Mouse (Mus musculus) heart, embryonic 11.5 days (tissue): ENCODE results near the gene Lcn2. TPM values are rescaled to one million over a fixed set of nuclear protein-coding genes. Genes with fewer than 3 reads are reported as not detected.
A peak's percentile ranks its signal among the peaks of the same experiment; 100 is the strongest.

Source experiments
- ATAC-seq: fragments of 200-750 bp; cut with Nextera tagmentation; replicated peaks from 2 replicates; pipeline ENCODE4 v1.8.0; 2017; ENCODE audit warnings: moderate library complexity; ENCODE audit not compliant: insufficient number of reproducible peaks, low FRiP score, low TSS enrichment
- H3K27ac ChIP-seq: fragments of 300-500 bp; sonication (generic); 2 replicates; pipeline ENCODE4 v1.5.1; 2014; ENCODE audit warnings: mild to moderate bottlenecking, low read depth, low read length
- H3K27me3 ChIP-seq: fragments of 300-500 bp; sonication (generic); 2 replicates; pipeline ENCODE4 v1.6.1; 2014; ENCODE audit warnings: mild to moderate bottlenecking, low read length, mixed read lengths; ENCODE audit not compliant: control insufficient read depth, insufficient read depth
- H3K36me3 ChIP-seq: fragments of 300-500 bp; sonication (generic); 2 replicates; pipeline ENCODE4 v1.6.1; 2014; ENCODE audit warnings: mild to moderate bottlenecking, low read length, moderate library complexity, mixed read lengths; ENCODE audit not compliant: control insufficient read depth, insufficient read depth
- H3K4me1 ChIP-seq: fragments of 300-500 bp; sonication (generic); 2 replicates; pipeline ENCODE4 v1.6.1; 2014; ENCODE audit warnings: low read length; ENCODE audit not compliant: control insufficient read depth, insufficient read depth
- H3K4me2 ChIP-seq: fragments of 300-500 bp; sonication (generic); 2 replicates; pipeline ENCODE4 v1.6.1; 2014; ENCODE audit warnings: mild to moderate bottlenecking, moderate library complexity
- H3K4me3 ChIP-seq: fragments of 300-500 bp; sonication (generic); 2 replicates; pipeline ENCODE4 v1.5.1; 2014; ENCODE audit warnings: low read depth, low read length
- H3K9ac ChIP-seq: fragments of 300-500 bp; sonication (generic); 2 replicates; pipeline ENCODE4 v1.6.1; 2014; ENCODE audit warnings: mild to moderate bottlenecking, low read depth, low read length, moderate library complexity
- H3K9me3 ChIP-seq: fragments of 300-500 bp; sonication (generic); replicated peaks from 2 replicates; pipeline ENCODE4 v1.6.1; 2016; ENCODE audit warnings: low read length; ENCODE audit not compliant: control insufficient read depth
- whole genome bisulfite sequencing: fragments of 180-500 bp; shearing (Covaris S2); extraction: QIAGEN DNeasy Blood & Tissue Kit; methylation state at CpG from one replicate; pipeline ENCODE4 v1.1.7; 2014; ENCODE audit not compliant: insufficient replicate concordance; 5-methylcytosine and 5-hydroxymethylcytosine counted together
- polyA plus RNA-seq: library from polyadenylated mRNA; unstranded; fragments of >200 nt; fragmentation: Nextera tagmentation; extraction: Ambion mirVana; gene quantifications from 2 replicates; pipeline ENCODE4 v1.2.1, GENCODE M21; 2014

Lcn2 gene
- polyA plus RNA-seq, 1 experiment from 2014 or later, result 1.1 TPM

DNA sequence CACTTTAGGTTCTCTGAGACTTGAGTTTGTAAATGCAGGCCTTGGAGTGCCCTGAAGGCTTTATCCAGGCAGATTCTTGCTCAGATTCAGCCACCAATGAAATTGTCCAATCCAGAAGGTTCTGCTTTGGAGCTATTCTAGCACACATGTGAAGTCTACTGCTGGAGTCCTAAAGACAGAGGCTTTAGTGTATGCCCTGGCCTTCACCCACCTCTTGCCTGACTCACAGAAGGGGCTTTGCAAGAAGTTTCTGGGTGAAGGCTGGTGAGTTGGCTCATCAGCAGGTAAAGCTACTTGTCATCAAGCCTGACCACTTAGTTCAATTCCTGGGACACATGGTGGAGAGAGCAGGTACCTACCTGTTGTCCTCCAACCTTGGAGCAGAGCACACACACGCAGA is 38.1 kb upstream of the Lcn2 start:
- Histone ChIP-seq H3K9ac (no peak overlapping the region), H3K27me3 (no peaks in the 10 kb centered on the region), H3K9me3 (no peaks in the 10 kb centered on the region), H3K4me1 (peaks cover 47% of the 10 kb centered on the region), H3K4me3 (no peak overlapping the region), H3K4me2 (no peak overlapping the region), H3K27ac (no peak overlapping the region), H3K36me3 (peaks cover under 1% of the 10 kb centered on the region)
- 80% methylated on average over 1 of the region's 1 CpGs for WGBS
- ATAC-seq, result no peak

GRCm38 (mm10) chr2:32425568-32425967 is 37.5 kb upstream of the Lcn2 start:
- H3K9ac ChIP-seq, result no peak overlapping the region
- H3K27ac ChIP-seq, result no peak overlapping the region
- peaks cover 45% of the 10 kb centered on the region for H3K4me1 ChIP-seq

DNA sequence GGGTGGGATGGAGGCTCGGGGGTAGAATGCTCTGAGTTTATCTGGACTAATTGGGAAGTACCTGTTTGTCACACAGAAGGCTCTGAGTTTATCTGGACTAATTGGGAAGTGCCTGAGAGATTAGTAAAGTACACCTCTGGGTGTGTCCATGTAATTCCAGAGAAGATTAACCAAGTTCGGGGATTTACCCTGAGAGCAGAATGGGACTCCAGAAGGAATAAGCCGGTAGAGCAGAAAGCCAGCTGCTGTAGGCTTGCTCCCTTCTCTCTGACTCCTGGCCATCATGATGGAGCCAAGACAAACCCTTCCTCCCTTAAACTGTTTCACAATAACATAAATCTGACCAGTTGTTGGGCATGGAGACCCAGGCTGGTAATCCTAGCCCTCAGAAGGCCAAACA is 36.7 kb upstream of the Lcn2 start:
- Histone ChIP-seq H3K27ac (peak overlapping the region; percentile 89), H3K4me1 (peaks cover 41% of the 10 kb centered on the region), H3K36me3 (peaks cover 10% of the 10 kb centered on the region), H3K9ac (0 out of 2 replicates have a peak overlapping the region, but pooled peaks have one; percentile 36), H3K4me2 (no peak overlapping the region), H3K4me3 (no peak overlapping the region), H3K27me3 (no peaks in the 10 kb centered on the region), H3K9me3 (no peaks in the 10 kb centered on the region)
- 42% methylated on average over 3 of the region's 3 CpGs for WGBS
- ATAC-seq, result no peak

More at GRCm38 (mm10) chr2:32425568-32425967, 37.5 kb upstream of the Lcn2 start:
- peaks cover 6% of the 10 kb centered on the region for H3K36me3 ChIP-seq
- no peaks in the 10 kb centered on the region for H3K9me3 ChIP-seq
- H3K4me3 ChIP-seq, result no peak overlapping the region
- H3K4me2 ChIP-seq, result no peak overlapping the region
- no peaks in the 10 kb centered on the region for H3K27me3 ChIP-seq
- no peak for ATAC-seq
- 56% methylated on average over 5 of the region's 5 CpGs for WGBS

- under 1% methylated on average over 14 of the region's 14 CpGs for WGBS
- Histone ChIP-seq H3K9ac (peak overlapping the region; percentile 54; the same call in 1 of the 2 replicates), H3K4me3 (peak overlapping the region; percentile 44), H3K4me1 (peaks cover 35% of the 10 kb centered on the region), H3K36me3 (peaks cover 10% of the 10 kb centered on the region), H3K4me2 (peak overlapping the region; percentile 81), H3K27me3 (no peaks in the 10 kb centered on the region), H3K9me3 (no peaks in the 10 kb centered on the region), H3K27ac (peak overlapping the region; percentile 89)
- peak; percentile 85 for ATAC-seq
Measured at GRCm38 (mm10) chr2:32423481-32424331, 35.7 kb upstream of the Lcn2 start.

DNA sequence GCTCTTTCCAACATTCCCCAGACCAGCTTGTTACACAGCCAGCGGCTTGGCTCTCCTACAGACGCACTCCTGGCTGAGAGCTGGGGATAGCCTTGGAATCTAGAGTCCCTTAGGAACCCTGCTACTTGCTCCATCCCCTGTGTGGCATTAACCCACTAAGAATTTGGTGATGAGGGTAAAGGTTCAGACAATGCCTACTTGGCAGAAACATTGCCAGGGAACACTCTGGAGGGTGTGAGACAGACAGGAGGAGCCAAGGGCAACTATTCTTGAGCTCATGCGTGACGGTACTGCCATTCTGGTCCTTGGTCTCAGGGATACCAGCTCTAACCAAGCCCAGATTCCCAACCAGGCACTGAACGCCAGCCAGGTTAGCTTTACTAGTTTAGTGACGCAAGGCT is 33.8 kb upstream of the Lcn2 start:
- Histone ChIP-seq H3K27ac (no peak overlapping the region), H3K27me3 (no peaks in the 10 kb centered on the region), H3K9me3 (no peaks in the 10 kb centered on the region), H3K9ac (no peak overlapping the region), H3K4me3 (no peak overlapping the region), H3K4me2 (no peak overlapping the region), H3K36me3 (peaks cover 21% of the 10 kb centered on the region), H3K4me1 (peaks cover 27% of the 10 kb centered on the region)
- no peak for ATAC-seq
- WGBS, result 88% methylated on average over 6 of the region's 6 CpGs

GRCm38 (mm10) chr2:32420647-32421046 is 32.6 kb upstream of the Lcn2 start:
- WGBS, result 82% methylated on average over 6 of the region's 6 CpGs
- ATAC-seq, result no peak
- Histone ChIP-seq H3K4me3 (no peak overlapping the region), H3K27me3 (no peaks in the 10 kb centered on the region), H3K36me3 (peaks cover 33% of the 10 kb centered on the region), H3K4me1 (peaks cover 27% of the 10 kb centered on the region), H3K9ac (no peak overlapping the region), H3K27ac (no peak overlapping the region), H3K9me3 (no peaks in the 10 kb centered on the region), H3K4me2 (no peak overlapping the region)

- no peaks in the 10 kb centered on the region for H3K9me3 ChIP-seq
- H3K4me3 ChIP-seq, result no peak overlapping the region
- H3K27me3 ChIP-seq, result no peaks in the 10 kb centered on the region
- WGBS, result 93% methylated on average over 12 of the region's 12 CpGs
- no peak overlapping the region for H3K4me2 ChIP-seq
- peaks cover 27% of the 10 kb centered on the region for H3K4me1 ChIP-seq
- peaks cover 36% of the 10 kb centered on the region for H3K36me3 ChIP-seq
- H3K27ac ChIP-seq, result no peak overlapping the region
- ATAC-seq, result no peak
- H3K9ac ChIP-seq, result no peak overlapping the region
Measured at GRCm38 (mm10) chr2:32420066-32420608, 32.1 kb upstream of the Lcn2 start.

DNA sequence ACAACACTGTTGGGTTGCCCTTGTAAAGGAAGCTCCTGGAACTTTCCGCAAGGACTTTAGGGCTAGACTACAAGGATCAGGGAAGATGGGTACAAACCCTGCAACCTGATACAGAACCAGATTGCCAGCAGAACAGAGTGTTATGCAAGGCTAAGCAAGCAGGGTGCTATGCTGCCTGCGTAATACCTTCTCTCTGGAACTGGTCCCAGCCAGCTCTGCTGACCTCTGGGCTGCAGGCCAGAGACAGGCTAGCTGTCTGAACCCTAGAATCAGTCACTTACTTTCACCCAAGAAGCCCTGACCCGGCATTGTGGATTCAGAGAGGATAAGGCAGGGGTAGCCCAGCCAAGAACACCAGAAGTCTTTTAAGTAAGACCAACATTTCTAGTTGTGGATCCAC is 31.3 kb upstream of the Lcn2 start:
- no peak overlapping the region for H3K9ac ChIP-seq
- ATAC-seq, result no peak
- WGBS, result 81% methylated on average over 3 of the region's 3 CpGs
- no peaks in the 10 kb centered on the region for H3K27me3 ChIP-seq
- peaks cover 20% of the 10 kb centered on the region for H3K4me1 ChIP-seq
- H3K4me3 ChIP-seq, result no peak overlapping the region
- H3K4me2 ChIP-seq, result no peak overlapping the region
- peaks cover 37% of the 10 kb centered on the region for H3K36me3 ChIP-seq
- no peaks in the 10 kb centered on the region for H3K9me3 ChIP-seq
- no peak overlapping the region for H3K27ac ChIP-seq
